Mouse (Mus musculus): ENCODE measurements at regions not wholly inside any gene's neighbourhood (a gene's known extent, or its start where the extent isn't known, plus 50 kb on each side); places are given as distances from the start of the nearest gene placed in this dataset.

GRCm38 (mm10) chr5:90030737-90031136, 147.6 kb upstream of the Adamts3 start:
- DNase-seq (ENCODE audit: low spot score in 2 of 2): no peak

GRCm38 (mm10) chr5:90029751-90030150, 146.6 kb upstream of the Adamts3 start:
- DNase-seq (ENCODE audit: low spot score in 2 of 2): no peak

GRCm38 (mm10) chr5:90026835-90027753, 144.0 kb upstream of the Adamts3 start:
- DNase-seq (ENCODE audit: low spot score in 2 of 2): no peak

GRCm38 (mm10) chr5:90021447-90021846, 138.3 kb upstream of the Adamts3 start:
- no peak for DNase-seq (ENCODE audit: low spot score in 2 of 2)

- DNase-seq (ENCODE audit: low spot score in 2 of 2): no peak
Measured at GRCm38 (mm10) chr5:90000758-90001157, 117.6 kb upstream of the Adamts3 start.

- no peak for DNase-seq (ENCODE audit: low spot score in 2 of 2)
Measured at GRCm38 (mm10) chr5:89991568-89991967, 108.4 kb upstream of the Adamts3 start.

GRCm38 (mm10) chr5:89981627-89982026, 98.5 kb upstream of the Adamts3 start:
- DNase-seq (ENCODE audit: low spot score in 2 of 2): no peak

GRCm38 (mm10) chr5:89980204-89980603, 97.1 kb upstream of the Adamts3 start:
- DNase-seq (ENCODE audit: low spot score in 2 of 2): no peak

GRCm38 (mm10) chr5:89952611-89953010, 69.5 kb upstream of the Adamts3 start:
- no peak for DNase-seq (ENCODE audit: low spot score in 2 of 2)

GRCm38 (mm10) chr5:89945660-89945925, 62.5 kb upstream of the Adamts3 start:
- DNase-seq (ENCODE audit: low spot score in 2 of 2): no peak

- no peak for DNase-seq (ENCODE audit: low spot score in 2 of 2)
Measured at GRCm38 (mm10) chr5:89944855-89945659, 61.9 kb upstream of the Adamts3 start.

- no peak for DNase-seq (ENCODE audit: low spot score in 2 of 2)
Measured at GRCm38 (mm10) chr5:89943276-89944127, 60.4 kb upstream of the Adamts3 start.

- no peak for DNase-seq (ENCODE audit: low spot score in 2 of 2)
Measured at GRCm38 (mm10) chr5:89942244-89942643, 59.1 kb upstream of the Adamts3 start.

- no peak for DNase-seq (ENCODE audit: low spot score in 2 of 2)
Measured at GRCm38 (mm10) chr5:89932999-89933398, 49.9 kb upstream of the Adamts3 start.
